Mouse (Mus musculus): ENCODE data around the gene Ttc36. TPM values are rescaled to one million over a fixed set of nuclear protein-coding genes. Genes with fewer than 3 reads are reported as not detected.

Ttc36 gene
- not detected for polyA plus RNA-seq (2017; shearing (Covaris generic))

GRCm38 (mm10) chr9:44802808-44803450, at the start of gene Ttc36:
Gene Ttc36, minus strand, starts transcription at chr9:44803072.

GRCm38 (mm10) chr9:44799102-44799957, 3.5 kb downstream of the Ttc36 start, which contains the start of gene Tmem25:
Gene Tmem25, minus strand, starts transcription at chr9:44799307.

GRCm38 (mm10) chr9:44767101-44768028, 35.5 kb downstream of the Ttc36 start, which contains the start of the genes Arcn1 and Ift46:
Gene Arcn1, minus strand, starts transcription at chr9:44767845.
Gene Ift46, plus strand, starts transcription at chr9:44767908.

Other genes starting within 250 kb of the Ttc36 start
- gene Cxcr5, start 241.2 kb downstream of the Ttc36 start, polyA plus RNA-seq (2017; shearing (Covaris generic)): 152 TPM
- 49.9 TPM for gene Ddx6, start 198.2 kb downstream of the Ttc36 start, polyA plus RNA-seq (2017; shearing (Covaris generic))
- not detected for gene Treh, start 129.8 kb downstream of the Ttc36 start, polyA plus RNA-seq (2017; shearing (Covaris generic))
- 1.4 TPM for gene Phldb1, start 67.9 kb downstream of the Ttc36 start, polyA plus RNA-seq (2017; shearing (Covaris generic))
- 157 TPM for gene Arcn1, start 35.2 kb downstream of the Ttc36 start, polyA plus RNA-seq (2017; shearing (Covaris generic))
- gene Ift46, start 35.2 kb downstream of the Ttc36 start, polyA plus RNA-seq (2017; shearing (Covaris generic)): 43.3 TPM
- not detected for gene Tmem25, start 3.8 kb downstream of the Ttc36 start, polyA plus RNA-seq (2017; shearing (Covaris generic))
- 40.8 TPM for gene Kmt2a, start 78.2 kb upstream of the Ttc36 start, polyA plus RNA-seq (2017; shearing (Covaris generic))
- 307 TPM for gene Atp5l, start 117.7 kb upstream of the Ttc36 start, polyA plus RNA-seq (2017; shearing (Covaris generic))
- 52.2 TPM for gene Ube4a, start 162.5 kb upstream of the Ttc36 start, polyA plus RNA-seq (2017; shearing (Covaris generic))
- gene Cd3g, start 177.4 kb upstream of the Ttc36 start, polyA plus RNA-seq (2017; shearing (Covaris generic)): 1,480 TPM
- 967 TPM for gene Cd3d, start 178.7 kb upstream of the Ttc36 start, polyA plus RNA-seq (2017; shearing (Covaris generic))
- gene Cd3e, start 206.6 kb upstream of the Ttc36 start, polyA plus RNA-seq (2017; shearing (Covaris generic)): 1,516 TPM
- gene Mpzl2, start 236.7 kb upstream of the Ttc36 start, polyA plus RNA-seq (2017; shearing (Covaris generic)): 0.23 TPM